Mouse (Mus musculus) midbrain, embryonic 14.5 days (tissue): ENCODE data around the gene Ddc. TPM values are rescaled to one million over a fixed set of nuclear protein-coding genes. Genes with fewer than 3 reads are reported as not detected.
A peak's percentile ranks its signal among the peaks of the same experiment; 100 is the strongest.

Experiments
- ATAC-seq: fragments of 200-750 bp; cut with Nextera tagmentation; 2 replicates; pipeline ENCODE4 v1.8.0; 2017; ENCODE audit warnings: moderate number of reproducible peaks, moderate library complexity; ENCODE audit not compliant: low FRiP score, low TSS enrichment
- DNase-seq: peaks from one replicate; pipeline ENCODE4 v3.0.0-alpha.2; 2015
- H3K27ac ChIP-seq: fragments of 300-500 bp; sonication (generic); replicated peaks from 2 replicates; pipeline ENCODE4 v1.5.1; 2014; ENCODE audit warnings: mild to moderate bottlenecking, low read depth, low read length, moderate library complexity
- H3K27me3 ChIP-seq: fragments of 300-500 bp; sonication (generic); 2 replicates; pipeline ENCODE4 v1.6.1; 2014; ENCODE audit warnings: low read length, control low read depth, mixed read lengths; ENCODE audit not compliant: control insufficient read depth, insufficient read depth
- H3K36me3 ChIP-seq: fragments of 300-500 bp; sonication (generic); 2 replicates; pipeline ENCODE4 v1.6.1; 2014; ENCODE audit warnings: low read length, control low read depth; ENCODE audit not compliant: control insufficient read depth, insufficient read depth
- H3K4me1 ChIP-seq: fragments of 300-500 bp; sonication (generic); 2 replicates; pipeline ENCODE4 v1.6.1; 2014; ENCODE audit warnings: mild to moderate bottlenecking, antibody characterized with exemption, low read length, control low read depth; ENCODE audit not compliant: control insufficient read depth, insufficient read depth
- H3K4me2 ChIP-seq: fragments of 300-500 bp; sonication (generic); 2 replicates; pipeline ENCODE4 v1.6.1; 2014; ENCODE audit warnings: mild to moderate bottlenecking, low read length, moderate library complexity
- H3K4me3 ChIP-seq: fragments of 300-500 bp; sonication (generic); replicated peaks from 2 replicates; pipeline ENCODE4 v1.5.1; 2014; ENCODE audit warnings: low read depth, low read length
- H3K9ac ChIP-seq: fragments of 300-500 bp; sonication (generic); replicated peaks from 2 replicates; pipeline ENCODE4 v1.6.1; 2014; ENCODE audit warnings: mild to moderate bottlenecking, low read length, moderate library complexity
- H3K9me3 ChIP-seq: fragments of 300-500 bp; sonication (generic); 2 replicates; pipeline ENCODE4 v1.6.1; 2016; ENCODE audit warnings: low read length, control low read depth, mixed read lengths; ENCODE audit not compliant: control insufficient read depth
- WGBS: fragments of 180-500 bp; shearing (Covaris S2); extraction: QIAGEN DNeasy Blood & Tissue Kit; methylation state at CpG from one replicate; pipeline ENCODE4 v1.1.7; 2014; 5-methylcytosine and 5-hydroxymethylcytosine counted together
- polyA plus RNA-seq: library from polyadenylated mRNA; unstranded; fragments of >200 nt; fragmentation: Nextera tagmentation; extraction: Ambion mirVana; gene quantifications from 2 replicates; pipeline ENCODE4 v1.2.1, GENCODE M21; 2014

Ddc gene
- polyA plus RNA-seq, 1 experiment from 2014 or later: 25.3 TPM

- WGBS: 97% methylated on average over 1 of the region's 1 CpGs
Observed at GRCm38 (mm10) chr11:11938591-11938990, 40.6 kb upstream of the Ddc start.

GRCm38 (mm10) chr11:11937340-11938030 is 39.5 kb upstream of the Ddc start:
- WGBS: 94% methylated on average over 10 of the region's 10 CpGs
- Histone ChIP-seq H3K27me3 (no peaks in the 10 kb centered on the region), H3K36me3 (peaks cover 31% of the 10 kb centered on the region), H3K4me1 (no peaks in the 10 kb centered on the region), H3K9me3 (no peaks in the 10 kb centered on the region), H3K9ac (no peak overlapping the region), H3K4me2 (no peak overlapping the region), H3K27ac (no peak overlapping the region), H3K4me3 (no peak overlapping the region)
- ATAC-seq (no peak), DNase-seq (no peak)

More at GRCm38 (mm10) chr11:11938591-11938990, 40.6 kb upstream of the Ddc start:
- H3K27ac ChIP-seq: no peak overlapping the region
- no peak overlapping the region for H3K4me2 ChIP-seq
- H3K36me3 ChIP-seq: peaks cover 24% of the 10 kb centered on the region
- H3K4me3 ChIP-seq: no peak overlapping the region
- ATAC-seq (no peak), DNase-seq (no peak)
- no peak overlapping the region for H3K9ac ChIP-seq
- no peaks in the 10 kb centered on the region for H3K27me3 ChIP-seq
- no peaks in the 10 kb centered on the region for H3K9me3 ChIP-seq
- no peaks in the 10 kb centered on the region for H3K4me1 ChIP-seq

GRCm38 (mm10) chr11:11934808-11935207 is 36.9 kb upstream of the Ddc start:
- Histone ChIP-seq H3K9ac (no peak overlapping the region), H3K36me3 (peaks cover 34% of the 10 kb centered on the region), H3K9me3 (no peaks in the 10 kb centered on the region), H3K4me1 (no peaks in the 10 kb centered on the region), H3K27ac (no peak overlapping the region), H3K4me3 (no peak overlapping the region), H3K4me2 (no peak overlapping the region), H3K27me3 (no peaks in the 10 kb centered on the region)
- ATAC-seq: no peak
- 90% methylated on average over 8 of the region's 8 CpGs for WGBS
- no peak for DNase-seq

GRCm38 (mm10) chr11:11932102-11932789 is 34.3 kb upstream of the Ddc start:
- H3K36me3 ChIP-seq: peaks cover 26% of the 10 kb centered on the region
- 75% methylated on average over 11 of the region's 11 CpGs for WGBS
- ATAC-seq (0 out of 2 replicates have a peak, but pooled peaks have one; percentile 8), DNase-seq (no peak)
- H3K4me1 ChIP-seq: no peaks in the 10 kb centered on the region
- no peaks in the 10 kb centered on the region for H3K9me3 ChIP-seq
- no peaks in the 10 kb centered on the region for H3K27me3 ChIP-seq
- no peak overlapping the region for H3K27ac ChIP-seq
- H3K4me2 ChIP-seq: no peak overlapping the region
- H3K9ac ChIP-seq: no peak overlapping the region
- no peak overlapping the region for H3K4me3 ChIP-seq

GRCm38 (mm10) chr11:11931688-11932087 is 33.7 kb upstream of the Ddc start:
- H3K4me1 ChIP-seq: no peaks in the 10 kb centered on the region
- DNase-seq (peak; percentile 36), ATAC-seq (no peak)
- WGBS: 65% methylated on average over 5 of the region's 5 CpGs
- peaks cover 22% of the 10 kb centered on the region for H3K36me3 ChIP-seq
- H3K4me2 ChIP-seq: no peak overlapping the region
- H3K27ac ChIP-seq: no peak overlapping the region
- no peak overlapping the region for H3K4me3 ChIP-seq
- no peak overlapping the region for H3K9ac ChIP-seq
- H3K27me3 ChIP-seq: no peaks in the 10 kb centered on the region
- H3K9me3 ChIP-seq: no peaks in the 10 kb centered on the region

- H3K9me3 ChIP-seq: no peaks in the 10 kb centered on the region
- 92% methylated on average over 11 of the region's 11 CpGs for WGBS
- ATAC-seq: no peak
- H3K4me2 ChIP-seq: no peak overlapping the region
- H3K27me3 ChIP-seq: no peaks in the 10 kb centered on the region
- no peak overlapping the region for H3K27ac ChIP-seq
- no peaks in the 10 kb centered on the region for H3K4me1 ChIP-seq
- H3K9ac ChIP-seq: no peak overlapping the region
- DNase-seq: no peak
- H3K4me3 ChIP-seq: no peak overlapping the region
- 0 out of 2 replicates have a peak, but pooled peaks cover 14% of the 10 kb centered on the region for H3K36me3 ChIP-seq
Observed at GRCm38 (mm10) chr11:11930527-11930926, 32.6 kb upstream of the Ddc start.

GRCm38 (mm10) chr11:11929059-11929458 is 31.1 kb upstream of the Ddc start:
- WGBS: 95% methylated on average over 3 of the region's 3 CpGs
- Histone ChIP-seq H3K9ac (no peak overlapping the region), H3K27me3 (no peaks in the 10 kb centered on the region)

GRCm38 (mm10) chr11:11928586-11928985 is 30.6 kb upstream of the Ddc start:
- Histone ChIP-seq H3K9ac (no peak overlapping the region), H3K4me2 (no peak overlapping the region), H3K9me3 (no peaks in the 10 kb centered on the region), H3K36me3 (0 out of 2 replicates have a peak, but pooled peaks cover 10% of the 10 kb centered on the region), H3K4me3 (no peak overlapping the region), H3K27me3 (no peaks in the 10 kb centered on the region), H3K27ac (no peak overlapping the region), H3K4me1 (no peaks in the 10 kb centered on the region)
- no peak for DNase-seq
- no peak for ATAC-seq
- WGBS: 98% methylated on average over 2 of the region's 2 CpGs

More at GRCm38 (mm10) chr11:11929059-11929458, 31.1 kb upstream of the Ddc start:
- no peak overlapping the region for H3K4me2 ChIP-seq
- DNase-seq (no peak), ATAC-seq (no peak)
- 0 out of 2 replicates have a peak, but pooled peaks cover 10% of the 10 kb centered on the region for H3K36me3 ChIP-seq
- H3K4me3 ChIP-seq: no peak overlapping the region
- no peak overlapping the region for H3K27ac ChIP-seq
- H3K9me3 ChIP-seq: no peaks in the 10 kb centered on the region
- no peaks in the 10 kb centered on the region for H3K4me1 ChIP-seq

- H3K27me3 ChIP-seq: no peaks in the 10 kb centered on the region
- DNase-seq (no peak), ATAC-seq (no peak)
- no peaks in the 10 kb centered on the region for H3K9me3 ChIP-seq
- H3K36me3 ChIP-seq: no peaks in the 10 kb centered on the region
- H3K27ac ChIP-seq: no peak overlapping the region
- WGBS: 24% methylated on average over 3 of the region's 3 CpGs
- H3K9ac ChIP-seq: no peak overlapping the region
- no peak overlapping the region for H3K4me3 ChIP-seq
- H3K4me2 ChIP-seq: no peak overlapping the region
- no peaks in the 10 kb centered on the region for H3K4me1 ChIP-seq
Observed at GRCm38 (mm10) chr11:11923900-11924299, 26.0 kb upstream of the Ddc start.
